Mouse (Mus musculus): ENCODE measurements around the gene Ugt1a10. TPM values are rescaled to one million over a fixed set of nuclear protein-coding genes. Genes with fewer than 3 reads are reported as not detected.
"Not testable (repeated sequence)": the region's sequence is repeated elsewhere in the genome, so short reads cannot be mapped to it uniquely, and the experiment has no call there.

The Ugt1a10 gene
- polyA plus RNA-seq, 1 experiment from 2014 or later, result not detected

- ATAC-seq, result no peak
- no peaks in the 10 kb centered on the region for H3K27me3 ChIP-seq (ENCODE audit: control insufficient read depth, insufficient read depth, low read depth, low read length)
Observed at GRCm38 (mm10) chr1:88081670-88082069, 26.5 kb downstream of the Ugt1a10 start.

GRCm38 (mm10) chr1:88086125-88086524 is 30.9 kb downstream of the Ugt1a10 start:
- Histone ChIP-seq H3K36me3 (ENCODE audit: control insufficient read depth, insufficient read depth, low read length) (no peaks in the 10 kb centered on the region), H3K4me1 (ENCODE audit: control insufficient read depth, insufficient read depth, low read length) (no peaks in the 10 kb centered on the region), H3K9ac (ENCODE audit: low read depth, low read length) (no peak overlapping the region), H3K9me3 (replicated peaks; ENCODE audit: control insufficient read depth, low read length, poor library complexity, severe bottlenecking) (no peaks in the 10 kb centered on the region), H3K27me3 (ENCODE audit: control insufficient read depth, insufficient read depth, low read depth, low read length) (no peaks in the 10 kb centered on the region), H3K4me3 (ENCODE audit: low read depth, low read length) (no peak overlapping the region), H3K4me2 (ENCODE audit: low read length) (no peak overlapping the region), H3K27ac (ENCODE audit: low read length) (no peak overlapping the region)
- WGBS, result 83% methylated on average over 1 of the region's 1 CpGs
- ATAC-seq, result no peak

More at GRCm38 (mm10) chr1:88081670-88082069, 26.5 kb downstream of the Ugt1a10 start:
- Histone ChIP-seq H3K4me1 (ENCODE audit: control insufficient read depth, insufficient read depth, low read length) (no peaks in the 10 kb centered on the region), H3K9me3 (replicated peaks; ENCODE audit: control insufficient read depth, low read length, poor library complexity, severe bottlenecking) (no peaks in the 10 kb centered on the region), H3K9ac (ENCODE audit: low read depth, low read length) (no peak overlapping the region), H3K27ac (ENCODE audit: low read length) (no peak overlapping the region), H3K4me3 (ENCODE audit: low read depth, low read length) (no peak overlapping the region), H3K4me2 (ENCODE audit: low read length) (no peak overlapping the region), H3K36me3 (ENCODE audit: control insufficient read depth, insufficient read depth, low read length) (no peaks in the 10 kb centered on the region)
- WGBS, result 93% methylated on average over 1 of the region's 1 CpGs

- WGBS, result 88% methylated on average over 3 of the region's 3 CpGs
- H3K9ac ChIP-seq (ENCODE audit: low read depth, low read length), result no peak within 1 kb of the TSS
- H3K4me1 ChIP-seq (ENCODE audit: control insufficient read depth, insufficient read depth, low read length), result no peaks in the 10 kb centered on the region
- H3K4me3 ChIP-seq (ENCODE audit: low read depth, low read length), result no peak within 1 kb of the TSS
- no peak within 1 kb of the TSS for H3K27ac ChIP-seq (ENCODE audit: low read length)
- no peaks in the 10 kb centered on the region for H3K27me3 ChIP-seq (ENCODE audit: control insufficient read depth, insufficient read depth, low read depth, low read length)
- no peak within 1 kb of the TSS for H3K4me2 ChIP-seq (ENCODE audit: low read length)
- no peaks in the 10 kb centered on the region for H3K9me3 ChIP-seq (replicated peaks; ENCODE audit: control insufficient read depth, low read length, poor library complexity, severe bottlenecking)
- no peak for ATAC-seq
- no peaks in the 10 kb centered on the region for H3K36me3 ChIP-seq (ENCODE audit: control insufficient read depth, insufficient read depth, low read length)
Observed at GRCm38 (mm10) chr1:88087513-88087912, 32.3 kb downstream of the Ugt1a10 start, which contains the start of gene Ugt1a8. Gene Ugt1a8, plus strand, starts transcription at chr1:88087813.

- no peak overlapping the region for H3K9ac ChIP-seq (ENCODE audit: low read depth, low read length)
- H3K36me3 ChIP-seq (ENCODE audit: control insufficient read depth, insufficient read depth, low read length), result no peaks in the 10 kb centered on the region
- no peaks in the 10 kb centered on the region for H3K4me1 ChIP-seq (ENCODE audit: control insufficient read depth, insufficient read depth, low read length)
- H3K27ac ChIP-seq (ENCODE audit: low read length), result no peak overlapping the region
- ATAC-seq, result no peak
- H3K4me2 ChIP-seq (ENCODE audit: low read length), result no peak overlapping the region
- H3K4me3 ChIP-seq (ENCODE audit: low read depth, low read length), result no peak overlapping the region
- no peaks in the 10 kb centered on the region for H3K9me3 ChIP-seq (replicated peaks; ENCODE audit: control insufficient read depth, low read length, poor library complexity, severe bottlenecking)
- no peaks in the 10 kb centered on the region for H3K27me3 ChIP-seq (ENCODE audit: control insufficient read depth, insufficient read depth, low read depth, low read length)
Observed at GRCm38 (mm10) chr1:88092341-88092740, 37.2 kb downstream of the Ugt1a10 start.

GRCm38 (mm10) chr1:88094270-88094676 is 39.1 kb downstream of the Ugt1a10 start:
- not testable (repeated sequence) for H3K27ac ChIP-seq (ENCODE audit: low read length); H3K4me1 ChIP-seq (ENCODE audit: control insufficient read depth, insufficient read depth, low read length); H3K9me3 ChIP-seq (replicated peaks; ENCODE audit: control insufficient read depth, low read length, poor library complexity, severe bottlenecking); H3K36me3 ChIP-seq (ENCODE audit: control insufficient read depth, insufficient read depth, low read length); H3K9ac ChIP-seq (ENCODE audit: low read depth, low read length); H3K4me2 ChIP-seq (ENCODE audit: low read length); ATAC-seq; H3K4me3 ChIP-seq (ENCODE audit: low read depth, low read length); H3K27me3 ChIP-seq (ENCODE audit: control insufficient read depth, insufficient read depth, low read depth, low read length)
- 84% methylated on average over 3 of the region's 3 CpGs for WGBS

DNA sequence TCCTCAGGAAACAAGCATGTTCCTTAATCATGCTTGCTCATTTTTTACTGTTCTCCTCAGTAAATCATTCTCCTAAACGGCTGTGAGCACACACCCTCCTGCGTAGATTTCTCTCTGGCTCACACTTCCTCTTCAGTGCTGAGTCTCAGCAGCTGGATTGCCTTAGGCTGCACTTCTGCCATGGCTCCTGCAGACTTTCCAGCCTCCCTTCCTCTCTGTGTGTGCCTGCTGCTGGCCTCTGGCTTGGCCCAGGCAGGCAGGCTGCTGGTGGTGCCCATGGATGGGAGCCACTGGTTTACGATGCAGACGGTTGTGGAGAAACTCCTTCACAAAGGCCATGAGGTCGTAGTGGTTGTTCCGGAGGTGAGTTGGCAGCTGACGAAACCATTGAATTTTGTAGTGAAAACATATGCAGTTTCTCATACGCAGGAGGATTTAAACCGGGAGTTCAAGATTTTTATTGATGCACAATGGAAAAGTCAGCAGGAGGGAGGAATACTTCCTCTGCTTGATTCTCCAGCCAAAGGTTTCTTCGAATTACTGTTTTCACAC is 39.8 kb downstream of the Ugt1a10 start, which contains the start of gene Ugt1a7c:
Gene Ugt1a7c (plus strand): TSS at position 122 of the 552 bp plus-strand sequence.
- H3K27ac ChIP-seq (ENCODE audit: low read length), result no peak within 1 kb of the TSS
- no peaks in the 10 kb centered on the region for H3K4me1 ChIP-seq (ENCODE audit: control insufficient read depth, insufficient read depth, low read length)
- no peak for ATAC-seq
- H3K27me3 ChIP-seq (ENCODE audit: control insufficient read depth, insufficient read depth, low read depth, low read length), result no peaks in the 10 kb centered on the region
- no peaks in the 10 kb centered on the region for H3K36me3 ChIP-seq (ENCODE audit: control insufficient read depth, insufficient read depth, low read length)
- no peak within 1 kb of the TSS for H3K4me3 ChIP-seq (ENCODE audit: low read depth, low read length)
- H3K4me2 ChIP-seq (ENCODE audit: low read length), result no peak within 1 kb of the TSS
- no peaks in the 10 kb centered on the region for H3K9me3 ChIP-seq (replicated peaks; ENCODE audit: control insufficient read depth, low read length, poor library complexity, severe bottlenecking)
- 70% methylated on average over 10 of the region's 10 CpGs for WGBS
- no peak within 1 kb of the TSS for H3K9ac ChIP-seq (ENCODE audit: low read depth, low read length)

DNA sequence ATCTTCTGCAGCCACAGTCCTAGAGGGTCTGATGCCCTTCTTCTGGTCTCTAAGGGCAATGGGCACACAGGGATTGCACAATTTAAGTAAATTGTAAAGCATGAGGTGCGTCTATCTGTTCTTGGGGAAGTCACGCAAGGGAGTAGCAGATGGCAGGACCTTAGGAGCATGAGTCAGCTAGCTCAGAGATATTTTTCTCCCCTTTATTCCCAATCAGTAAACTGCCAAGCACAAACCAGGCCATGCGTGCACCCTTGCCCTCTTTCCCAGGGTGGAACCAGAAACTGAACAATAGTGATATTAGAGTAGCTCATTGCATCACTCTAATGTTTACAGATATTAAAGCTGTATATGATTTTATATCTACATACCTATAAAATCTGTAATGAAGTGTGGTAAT is 43.4 kb downstream of the Ugt1a10 start:
- H3K9ac ChIP-seq (ENCODE audit: low read depth, low read length); H3K4me3 ChIP-seq (ENCODE audit: low read depth, low read length): not testable (repeated sequence)

DNA sequence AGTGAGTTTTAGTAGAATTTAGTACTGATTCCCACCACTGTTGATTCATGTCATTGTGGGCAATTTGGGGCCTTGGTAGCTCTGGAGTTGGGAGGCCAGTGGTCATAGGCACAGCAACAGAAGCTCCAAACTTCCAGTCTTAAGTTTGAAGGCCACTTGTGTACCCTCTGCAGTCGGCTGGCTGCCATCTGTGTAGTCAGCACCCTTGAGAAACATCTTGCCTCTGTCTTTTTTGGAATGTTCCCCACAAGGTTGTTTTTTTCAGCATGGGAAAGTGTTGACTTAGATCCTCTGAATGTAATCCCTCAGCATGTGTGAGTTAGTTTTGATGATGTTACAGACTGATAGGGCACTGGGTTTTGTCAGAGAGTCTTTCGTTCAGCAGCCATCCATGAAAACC is 44.5 kb downstream of the Ugt1a10 start:
- WGBS, result 83% methylated on average over 2 of the region's 2 CpGs
- H3K27ac ChIP-seq (ENCODE audit: low read length); ATAC-seq; H3K4me2 ChIP-seq (ENCODE audit: low read length); H3K36me3 ChIP-seq (ENCODE audit: control insufficient read depth, insufficient read depth, low read length); H3K27me3 ChIP-seq (ENCODE audit: control insufficient read depth, insufficient read depth, low read depth, low read length); H3K4me3 ChIP-seq (ENCODE audit: low read depth, low read length); H3K9me3 ChIP-seq (replicated peaks; ENCODE audit: control insufficient read depth, low read length, poor library complexity, severe bottlenecking); H3K4me1 ChIP-seq (ENCODE audit: control insufficient read depth, insufficient read depth, low read length); H3K9ac ChIP-seq (ENCODE audit: low read depth, low read length): not testable (repeated sequence)

More for the DNA sequence above, 43.4 kb downstream of the Ugt1a10 start:
- H3K36me3 ChIP-seq (ENCODE audit: control insufficient read depth, insufficient read depth, low read length); H3K9me3 ChIP-seq (replicated peaks; ENCODE audit: control insufficient read depth, low read length, poor library complexity, severe bottlenecking); H3K27me3 ChIP-seq (ENCODE audit: control insufficient read depth, insufficient read depth, low read depth, low read length); H3K27ac ChIP-seq (ENCODE audit: low read length); ATAC-seq; H3K4me2 ChIP-seq (ENCODE audit: low read length); H3K4me1 ChIP-seq (ENCODE audit: control insufficient read depth, insufficient read depth, low read length): not testable (repeated sequence)
- 98% methylated on average over 3 of the region's 3 CpGs for WGBS

- H3K4me2 ChIP-seq (ENCODE audit: low read length); H3K4me3 ChIP-seq (ENCODE audit: low read depth, low read length); H3K36me3 ChIP-seq (ENCODE audit: control insufficient read depth, insufficient read depth, low read length); ATAC-seq; H3K4me1 ChIP-seq (ENCODE audit: control insufficient read depth, insufficient read depth, low read length); H3K9ac ChIP-seq (ENCODE audit: low read depth, low read length); H3K9me3 ChIP-seq (replicated peaks; ENCODE audit: control insufficient read depth, low read length, poor library complexity, severe bottlenecking); H3K27ac ChIP-seq (ENCODE audit: low read length); H3K27me3 ChIP-seq (ENCODE audit: control insufficient read depth, insufficient read depth, low read depth, low read length): not testable (repeated sequence)
- WGBS, result 78% methylated on average over 3 of the region's 3 CpGs
Observed at GRCm38 (mm10) chr1:88103019-88103418, 47.8 kb downstream of the Ugt1a10 start, which contains the start of gene Ugt1a6b. Gene Ugt1a6b, plus strand, starts transcription at chr1:88103252.
